Mouse (Mus musculus) gonadal fat pad, adult 2 months (tissue): ENCODE results near the gene Gabre. TPM values are rescaled to one million over a fixed set of nuclear protein-coding genes. Genes with fewer than 3 reads are reported as not detected.

ENCODE experiments used
- DNase-seq: peaks from one replicate; pipeline ENCODE4 v3.0.0-alpha.2; 2012; ENCODE audit warnings: low read depth
- polyA plus RNA-seq: library from polyadenylated mRNA; depleted of rRNA; stranded (reverse); fragments of >200 nt; gene quantifications from 2 replicates; pipeline ENCODE4 v1.2.3, GENCODE M21; 2012; rRNA removed

The Gabre gene
- polyA plus RNA-seq, result 1.5 and 1.8 TPM in 2 replicates

DNA sequence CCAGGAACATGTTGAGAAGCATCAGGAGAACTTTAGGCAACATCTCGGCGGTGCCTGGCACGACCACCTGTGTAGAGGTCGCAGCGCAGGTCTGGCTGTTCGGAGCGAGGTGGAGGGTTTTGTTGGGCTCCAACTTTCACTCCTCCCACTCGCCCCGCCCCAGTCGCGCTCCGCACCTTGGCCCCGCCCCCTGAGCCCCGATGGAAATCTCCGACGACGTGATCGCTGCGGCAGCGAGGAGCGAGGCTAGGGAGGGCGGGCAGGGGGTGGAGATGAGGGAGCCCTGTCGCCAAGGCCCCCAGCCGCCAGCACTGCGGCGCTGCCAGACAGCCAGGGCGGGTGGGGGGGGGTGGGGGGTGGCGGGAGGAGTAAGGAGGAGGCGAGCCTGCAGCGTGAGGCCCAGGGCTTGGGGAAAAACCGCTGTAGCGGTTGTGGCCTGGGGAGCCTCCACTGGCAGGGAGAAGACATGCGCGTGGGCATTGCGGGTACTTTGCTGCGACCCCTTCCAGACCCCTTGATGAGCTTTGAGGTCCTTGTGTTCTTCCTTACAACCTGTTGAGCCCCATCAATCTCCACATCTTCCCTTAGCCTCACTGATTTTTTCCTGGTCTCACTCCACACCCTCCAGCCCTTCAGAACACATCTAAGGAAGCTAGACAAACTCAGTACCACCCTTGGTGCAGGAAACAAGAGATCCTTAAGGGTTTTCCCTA, at the start of gene Gabre:
Gene Gabre (minus strand): TSS at position 145 of the 713 bp plus-strand sequence.
- DNase-seq, result no peak

DNA sequence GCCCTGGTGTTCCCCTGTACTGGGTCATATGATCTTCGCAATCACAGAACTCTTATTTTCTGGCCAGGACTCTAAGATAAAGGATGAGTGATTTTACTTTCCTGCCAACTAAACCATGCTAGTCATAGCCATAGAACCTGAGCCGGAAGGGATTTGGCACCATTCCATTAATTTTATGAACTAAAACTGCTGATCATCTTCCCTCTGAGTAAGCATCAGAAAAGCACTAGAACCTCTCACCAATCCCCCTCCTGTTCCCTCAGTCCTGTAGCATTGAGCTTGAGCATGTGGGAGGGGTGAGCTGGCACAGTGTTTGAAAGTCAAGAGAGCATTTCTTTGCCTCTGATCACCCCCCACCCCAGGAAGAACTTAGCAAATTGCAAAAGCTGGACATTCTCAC, 23.2 kb upstream of the Gabre start:
- DNase-seq, result no peak

DNA sequence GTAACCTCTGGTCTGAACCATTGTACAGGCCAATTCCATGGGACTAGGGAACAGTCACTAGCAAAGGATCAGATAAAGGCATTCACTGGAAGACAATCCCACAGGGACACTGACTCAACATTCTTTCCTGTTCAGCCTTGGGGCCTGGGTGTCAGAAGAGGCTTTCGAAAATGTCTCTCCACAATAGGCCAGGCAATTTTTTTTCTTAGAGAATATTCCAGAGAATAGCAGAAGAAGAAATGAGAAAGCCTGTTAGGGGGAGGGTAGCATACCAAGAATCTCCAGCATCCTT, 715 bp upstream of the Gabre start:
- no peak for DNase-seq

DNA sequence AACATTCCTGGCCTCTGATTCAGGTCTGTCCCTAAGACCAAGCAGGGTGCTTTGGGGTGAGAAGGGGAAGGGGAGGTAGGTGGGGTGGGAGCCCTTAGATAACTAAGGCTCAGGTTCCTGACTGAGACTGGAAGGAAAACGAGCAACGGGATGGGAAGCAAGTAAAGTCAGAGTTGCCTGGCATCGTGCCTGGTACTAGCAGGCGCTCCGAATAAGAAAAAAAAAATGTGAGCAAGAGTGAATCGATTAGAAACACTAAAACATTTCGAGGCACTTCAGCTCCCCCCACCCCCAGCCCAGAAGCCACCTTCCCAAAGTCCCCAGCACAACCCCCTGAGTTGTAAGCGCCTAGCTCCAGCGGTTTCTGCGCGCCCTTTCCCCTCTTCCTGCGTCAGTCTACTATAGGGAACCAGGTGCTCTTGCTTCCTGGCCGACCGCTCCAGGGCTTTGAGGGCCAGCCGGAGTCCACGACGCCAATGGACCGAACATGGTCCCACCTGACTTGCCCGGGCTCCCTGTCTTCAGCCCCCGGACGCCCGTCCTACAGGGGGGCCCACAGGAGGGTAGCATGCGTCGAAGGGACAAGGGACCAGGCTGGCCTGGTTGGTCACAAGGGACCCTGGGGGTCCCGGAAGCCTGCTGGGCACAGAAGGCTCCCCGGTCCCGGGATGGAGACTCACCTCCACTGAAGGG, 491 bp downstream of the Gabre start:
- DNase-seq, result no peak

DNA sequence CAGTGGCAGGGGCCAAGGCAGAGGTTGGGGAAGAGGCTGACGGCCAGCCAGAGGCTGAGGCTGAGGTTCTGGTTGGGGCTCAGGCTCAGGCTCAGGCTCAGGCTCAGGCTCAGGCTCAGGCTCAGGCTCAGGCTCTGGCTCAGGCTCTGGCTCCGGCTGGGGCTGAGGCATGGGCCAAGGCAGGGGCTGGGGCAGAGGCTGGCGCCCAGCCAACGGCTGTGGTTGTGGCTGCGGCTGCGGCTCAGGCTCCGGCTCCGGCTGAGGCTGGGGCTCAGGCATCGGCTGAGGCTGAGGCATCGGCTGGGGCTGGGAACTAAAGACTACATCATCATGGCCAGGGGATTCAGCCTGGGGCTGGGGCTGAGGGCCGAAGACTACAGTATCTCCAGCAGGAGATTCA, 4.0 kb downstream of the Gabre start:
- DNase-seq, result no peak

DNA sequence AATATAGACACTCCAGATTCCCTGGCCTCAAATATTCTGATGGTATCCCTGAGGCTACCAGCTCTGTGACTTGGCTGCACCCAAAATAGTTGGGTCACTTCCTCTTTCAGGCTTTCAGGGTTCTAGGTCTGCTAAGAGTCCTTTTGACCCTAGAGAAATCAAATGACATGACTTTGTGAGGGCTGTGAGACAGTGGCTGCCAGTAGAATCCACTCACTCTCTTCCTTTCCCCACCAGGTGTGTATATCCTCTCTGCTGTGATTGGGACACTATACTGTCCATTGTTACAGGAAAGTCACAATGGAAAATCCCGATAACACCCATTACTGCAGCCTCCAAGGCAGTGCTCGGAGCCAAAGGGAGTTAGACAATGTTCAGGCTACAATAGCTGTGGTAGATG, 52.9 kb downstream of the Gabre start, which contains the start of gene Magea4:
Gene Magea4 (plus strand): TSS at position 301 of the 400 bp plus-strand sequence.
- no peak for DNase-seq

Other genes starting within 250 kb of the Gabre start
- not detected in 2 replicates for gene Magea4, start 52.8 kb downstream of the Gabre start, polyA plus RNA-seq
- gene Magea10, start 112.1 kb upstream of the Gabre start, polyA plus RNA-seq, result not detected in 2 replicates